Mouse (Mus musculus) cerebellum, postnatal 25 days (tissue): ENCODE measurements at regions not wholly inside any gene's neighbourhood (a gene's known extent, or its start where the extent isn't known, plus 50 kb on each side); places are given as distances from the start of the nearest gene placed in this dataset.
A peak's percentile ranks its signal among the peaks of the same experiment; 100 is the strongest.
"Not testable (repeated sequence)": the region's sequence is repeated elsewhere in the genome, so short reads cannot be mapped to it uniquely, and the experiment has no call there.

Source experiments
- DNase-seq, 2 experiments: peaks; one replicate each; pipeline ENCODE4 v3.0.0; 2021; ENCODE audit warnings: mixed read lengths in 2 of 2

DNA sequence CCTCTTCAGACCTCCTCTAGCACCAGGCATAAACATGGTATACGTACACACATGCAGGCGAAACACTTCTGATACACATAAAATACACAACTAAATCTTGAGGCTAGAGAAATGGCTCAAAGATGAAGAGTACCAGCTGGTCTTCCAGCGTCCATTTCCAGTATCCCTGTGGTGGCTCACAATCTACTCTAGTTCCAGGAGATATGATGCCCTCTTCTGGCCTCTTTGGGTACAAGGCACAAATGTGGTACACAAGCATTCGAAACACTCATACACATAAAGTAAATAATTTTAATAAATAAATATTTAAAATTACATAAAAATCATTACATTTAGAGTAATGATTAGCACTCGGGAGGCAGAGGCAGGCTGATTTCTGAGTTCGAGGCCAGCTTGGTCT lies 50.7 kb upstream of the Rabgap1l start:
- DNase-seq = no peak

DNA sequence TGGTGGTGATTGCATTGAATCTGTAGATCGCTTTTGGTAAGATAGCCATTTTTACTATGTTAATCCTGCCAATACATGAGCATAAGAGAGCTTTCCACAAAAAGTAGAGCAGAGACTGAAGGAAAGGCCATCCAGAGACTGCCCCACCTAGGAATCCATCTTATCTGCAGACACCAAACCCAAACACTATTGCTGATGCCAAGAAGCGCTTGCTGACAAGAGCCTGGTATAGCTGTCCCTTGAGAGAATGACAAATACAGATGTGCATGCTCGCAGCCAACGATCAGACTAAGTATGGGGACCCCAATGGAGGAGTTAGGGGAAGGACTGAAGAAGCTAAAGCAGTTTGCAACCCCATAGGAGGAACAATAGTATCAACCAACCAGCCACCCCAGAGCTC lies 51.7 kb upstream of the Rabgap1l start:
- not testable (repeated sequence) for DNase-seq

DNA sequence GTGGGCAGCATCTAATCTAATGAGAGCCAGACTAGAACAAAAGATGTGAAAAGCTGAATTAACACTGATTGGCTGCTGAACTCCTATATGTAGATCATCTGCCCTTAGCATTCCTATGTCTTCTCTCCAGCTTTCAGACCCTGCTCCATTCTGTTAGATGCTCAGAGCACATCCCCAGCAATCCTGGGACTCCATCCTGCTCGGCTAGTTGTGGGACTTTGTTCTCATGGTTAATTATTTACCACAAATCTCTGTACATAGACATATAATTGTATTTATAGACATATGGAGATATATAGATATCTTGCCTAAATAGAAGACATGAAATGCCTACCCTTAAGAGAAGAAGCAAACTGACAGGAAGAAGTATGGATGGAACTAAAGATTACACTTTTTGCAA lies 55.5 kb upstream of the Rc3h1 start:
- DNase-seq = no peak

GRCm38 (mm10) chr1:160854410-160854809 lies 51.8 kb upstream of the Rc3h1 start:
- DNase-seq = no peak

DNA sequence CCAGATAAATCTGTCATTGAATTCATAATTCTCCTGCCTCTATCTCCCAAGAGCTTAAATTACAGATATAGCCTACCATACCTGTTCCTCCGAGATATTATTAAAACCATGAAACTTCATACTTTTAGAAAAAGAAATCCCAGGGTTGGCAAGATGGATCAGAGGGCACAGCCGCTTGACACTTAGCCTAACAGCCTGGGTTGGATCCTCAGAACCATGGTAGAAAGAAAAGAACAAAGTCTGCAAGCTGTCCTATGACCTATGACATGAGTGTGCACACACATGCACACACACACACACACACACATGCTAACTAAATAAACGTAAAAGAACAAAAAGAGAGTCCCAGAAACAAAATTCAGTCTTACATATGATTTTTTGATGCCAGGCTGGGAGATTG lies 50.8 kb upstream of the Rc3h1 start:
- no peak for DNase-seq

DNA sequence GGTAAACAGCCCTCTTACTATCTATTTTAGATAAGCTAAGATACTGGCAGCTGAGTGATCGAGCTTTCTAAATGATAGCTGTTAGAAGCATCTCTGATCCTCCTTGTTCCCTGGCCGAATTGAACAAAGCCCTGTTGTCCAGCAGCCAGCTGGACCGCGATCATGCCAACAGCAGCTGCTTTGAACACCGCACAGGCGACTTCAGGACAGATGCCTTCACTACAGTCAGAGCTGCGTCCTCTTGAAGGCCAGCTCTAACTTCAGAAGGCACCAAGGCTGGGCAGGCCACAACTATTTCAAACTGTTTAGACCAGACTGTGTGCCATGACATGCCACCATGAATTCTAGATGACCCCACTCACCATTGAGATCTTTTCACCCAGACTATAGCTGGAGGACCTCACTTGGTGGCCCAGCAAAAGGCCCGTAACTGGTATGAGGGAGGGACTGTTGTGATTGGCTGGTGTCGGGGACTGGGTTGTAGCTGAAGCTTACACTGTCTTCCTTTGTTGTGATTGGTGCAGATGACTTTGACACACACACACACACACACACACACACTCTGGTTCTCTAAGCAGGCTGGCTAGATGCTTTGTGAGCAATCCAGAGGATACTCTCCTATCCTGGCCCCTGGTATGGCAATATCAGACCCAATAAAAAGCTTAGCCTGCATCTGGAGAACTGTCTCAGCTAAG lies 50.1 kb upstream of the Rc3h1 start:
- peak; percentile 11 to 22 for DNase-seq
